Mouse (Mus musculus) ES-E14 (cell line): ENCODE results near the gene Pip4k2b. TPM values are rescaled to one million over a fixed set of nuclear protein-coding genes. Genes with fewer than 3 reads are reported as not detected.

Experiments used
- DNase-seq: peaks from one replicate; pipeline ENCODE4 v3.0.0-alpha.2; 2013; ENCODE audit warnings: low read depth, low spot score
- H3K27ac ChIP-seq: 2 replicates; pipeline ENCODE4 v1.5.1; 2012; ENCODE audit warnings: low read depth, mild to moderate bottlenecking, low read length, moderate library complexity, mixed read lengths; ENCODE audit not compliant: poor library complexity, insufficient read depth, severe bottlenecking
- H3K36me3 ChIP-seq: 2 replicates; pipeline ENCODE4 v1.6.1; 2012; ENCODE audit warnings: mild to moderate bottlenecking, low read length, moderate library complexity, mixed read lengths; ENCODE audit not compliant: control insufficient read depth, poor library complexity, insufficient read depth, severe bottlenecking
- H3K4me1 ChIP-seq, 2 experiments: fragments of 150-350 bp in 1 of 2; sonication (generic) in 1 of 2; 2 replicates each; pipeline ENCODE4 v1.6.1; 2012; ENCODE audit warnings: low read length in 2 of 2, mild to moderate bottlenecking in 1 of 2, mixed read lengths in 1 of 2; ENCODE audit not compliant: control insufficient read depth in 2 of 2, insufficient read depth in 2 of 2, poor library complexity in 1 of 2
- H3K4me3 ChIP-seq, 2 experiments: fragments of 150-350 bp in 1 of 2; sonication (generic) in 1 of 2; 2 replicates each; pipeline ENCODE4 v1.5.1; 2012; ENCODE audit warnings: low read length in 2 of 2, low read depth in 1 of 2, mild to moderate bottlenecking in 1 of 2, mixed read lengths in 1 of 2; ENCODE audit not compliant: insufficient read depth in 1 of 2, poor library complexity in 1 of 2, severe bottlenecking in 1 of 2
- H3K9ac ChIP-seq: 2 replicates; pipeline ENCODE4 v1.6.1; 2012; ENCODE audit warnings: low read depth, mild to moderate bottlenecking, low read length, mixed read lengths; ENCODE audit not compliant: poor library complexity, insufficient read depth, severe bottlenecking
- H3K9me3 ChIP-seq: fragments of 150-350 bp; sonication (generic); 2 replicates; pipeline ENCODE4 v1.6.1; 2012; ENCODE audit warnings: low read depth, mild to moderate bottlenecking, low read length; ENCODE audit not compliant: control insufficient read depth, insufficient read depth
- CHD2 ChIP-seq: IDR thresholded peaks from 2 replicates; pipeline ENCODE4 v1.6.1; 2014; ENCODE audit warnings: mild to moderate bottlenecking, low read depth, low read length, inconsistent platforms
- HCFC1 ChIP-seq: IDR thresholded peaks from 2 replicates; pipeline ENCODE4 v1.6.1; 2012; ENCODE audit warnings: low read length, inconsistent platforms, borderline replicate concordance; ENCODE audit not compliant: insufficient read depth
- MAFK ChIP-seq: IDR thresholded peaks from 2 replicates; pipeline ENCODE4 v1.6.1; 2014; ENCODE audit warnings: mild to moderate bottlenecking, low read depth, low read length, inconsistent platforms; ENCODE audit not compliant: insufficient read depth
- ZC3H11A ChIP-seq: IDR thresholded peaks from 2 replicates; pipeline ENCODE4 v1.6.1; 2012; ENCODE audit warnings: low read depth, mild to moderate bottlenecking, inconsistent platforms, low read length, borderline replicate concordance
- ZNF384 ChIP-seq: IDR thresholded peaks from 2 replicates; pipeline ENCODE4 v1.6.1; 2012; ENCODE audit warnings: low read depth, low read length, inconsistent platforms
- in situ Hi-C, 2 experiments: fragments of 600-800 bp; cut with MboI; formaldehyde crosslinking; loops; one replicate each; pipeline ENCODE4 v1.15.1; 2025; ENCODE audit warnings: low sequenced_read_pairs in 2 of 2, inconsistent platforms in 1 of 2; ENCODE audit not compliant: unreplicated experiment in 2 of 2
- total RNA-seq: library from RNA; depleted of rRNA; stranded (reverse); fragments of 300-350 nt; gene quantifications from 2 replicates; pipeline ENCODE4 v1.2.3, GENCODE M21; 2012

The Pip4k2b gene
- total RNA-seq, 1 experiment = 31.3 TPM

GRCm38 (mm10) chr11:97728311-97728710 is 16.2 kb downstream of the Pip4k2b start:
- H3K9me3 ChIP-seq = no peaks in the 10 kb centered on the region
- peaks cover 34% of the 10 kb centered on the region for H3K36me3 ChIP-seq
- DNase-seq = no peak
- H3K9ac ChIP-seq = no peak overlapping the region
- no peak overlapping the region for H3K4me3 ChIP-seq
- peaks cover 0 to 2% of the 10 kb centered on the region in 2 experiments; a peak in 1 of 4 replicates for H3K4me1 ChIP-seq
- in situ Hi-C loops = no loop called here
- TF ChIP-seq HCFC1 = no peak
- no peak for TF ChIP-seq ZNF384
- TF ChIP-seq MAFK = no peak
- no peak for TF ChIP-seq CHD2
- TF ChIP-seq ZC3H11A = no peak
- H3K27ac ChIP-seq = no peak overlapping the region

DNA sequence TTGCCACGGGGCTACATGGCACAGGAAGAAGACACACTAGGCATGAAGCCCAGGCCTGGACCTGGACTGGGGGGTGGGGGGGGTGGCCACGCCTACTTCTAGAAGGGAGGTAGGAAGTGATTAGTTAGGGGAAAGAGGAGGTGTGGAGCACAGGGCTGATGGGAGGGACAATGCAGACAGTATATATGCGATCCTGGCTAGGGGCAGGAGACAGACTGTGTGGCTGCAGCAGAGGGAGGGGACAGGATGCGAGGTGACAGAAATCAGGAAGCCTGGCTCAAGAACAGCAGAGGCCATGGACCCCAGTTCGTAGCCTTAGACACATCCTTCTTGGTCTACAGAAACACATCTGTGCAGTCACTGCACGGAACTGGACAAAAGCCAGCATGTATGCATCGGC is 20.8 kb downstream of the Pip4k2b start:
- TF ChIP-seq ZNF384 = no peak
- TF ChIP-seq CHD2 = no peak
- no peak for TF ChIP-seq MAFK
- TF ChIP-seq ZC3H11A = no peak
- no peak for TF ChIP-seq HCFC1
- no peaks in the 10 kb centered on the region for H3K4me1 ChIP-seq
- H3K9ac ChIP-seq = no peak overlapping the region
- no peak for DNase-seq
- H3K9me3 ChIP-seq = no peaks in the 10 kb centered on the region
- H3K36me3 ChIP-seq = peaks cover 59% of the 10 kb centered on the region
- in situ Hi-C loops = no loop called here
- H3K27ac ChIP-seq = no peak overlapping the region
- H3K4me3 ChIP-seq = no peak overlapping the region

GRCm38 (mm10) chr11:97721338-97721737 is 23.2 kb downstream of the Pip4k2b start:
- Histone ChIP-seq H3K9ac (no peak overlapping the region), H3K4me1 (peaks cover 0 to 6% of the 10 kb centered on the region in 2 experiments; a peak in 1 of 4 replicates), H3K36me3 (peaks cover 60% of the 10 kb centered on the region), H3K27ac (no peak overlapping the region), H3K9me3 (no peaks in the 10 kb centered on the region), H3K4me3 (no peak overlapping the region)
- no peak for DNase-seq
- no peak for TF ChIP-seq ZC3H11A
- no peak for TF ChIP-seq HCFC1
- TF ChIP-seq CHD2 = no peak
- no peak for TF ChIP-seq ZNF384
- no peak for TF ChIP-seq MAFK
- in situ Hi-C loops = no loop called here

DNA sequence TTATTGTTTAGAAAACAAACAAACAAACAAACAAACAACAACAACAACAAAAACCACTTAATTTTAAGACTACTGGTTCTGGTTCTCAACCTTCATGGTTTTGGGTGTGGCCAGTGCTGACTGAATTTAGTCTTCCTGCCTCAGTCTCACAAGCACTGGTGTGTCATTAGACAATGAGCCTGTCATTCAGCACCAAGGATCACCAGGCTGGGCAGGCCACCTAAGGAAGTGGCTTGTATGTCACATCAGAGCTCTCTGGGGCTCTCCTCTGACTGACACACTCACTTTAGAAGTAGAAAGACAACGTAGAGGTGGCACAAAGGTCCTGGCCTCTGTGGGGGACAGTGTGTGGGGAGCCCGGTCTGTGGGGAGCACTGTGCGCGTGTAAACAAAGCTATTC is 25.5 kb downstream of the Pip4k2b start:
- H3K4me3 ChIP-seq = no peak overlapping the region
- no peak for DNase-seq
- peaks cover 0 to 6% of the 10 kb centered on the region in 2 experiments; a peak in 1 of 4 replicates for H3K4me1 ChIP-seq
- in situ Hi-C loops = no loop called here
- H3K27ac ChIP-seq = no peak overlapping the region
- TF ChIP-seq HCFC1 (no peak), CHD2 (no peak), ZNF384 (no peak), MAFK (no peak), ZC3H11A (no peak)
- H3K9me3 ChIP-seq = no peaks in the 10 kb centered on the region
- H3K36me3 ChIP-seq = peaks cover 49% of the 10 kb centered on the region
- H3K9ac ChIP-seq = no peak overlapping the region

DNA sequence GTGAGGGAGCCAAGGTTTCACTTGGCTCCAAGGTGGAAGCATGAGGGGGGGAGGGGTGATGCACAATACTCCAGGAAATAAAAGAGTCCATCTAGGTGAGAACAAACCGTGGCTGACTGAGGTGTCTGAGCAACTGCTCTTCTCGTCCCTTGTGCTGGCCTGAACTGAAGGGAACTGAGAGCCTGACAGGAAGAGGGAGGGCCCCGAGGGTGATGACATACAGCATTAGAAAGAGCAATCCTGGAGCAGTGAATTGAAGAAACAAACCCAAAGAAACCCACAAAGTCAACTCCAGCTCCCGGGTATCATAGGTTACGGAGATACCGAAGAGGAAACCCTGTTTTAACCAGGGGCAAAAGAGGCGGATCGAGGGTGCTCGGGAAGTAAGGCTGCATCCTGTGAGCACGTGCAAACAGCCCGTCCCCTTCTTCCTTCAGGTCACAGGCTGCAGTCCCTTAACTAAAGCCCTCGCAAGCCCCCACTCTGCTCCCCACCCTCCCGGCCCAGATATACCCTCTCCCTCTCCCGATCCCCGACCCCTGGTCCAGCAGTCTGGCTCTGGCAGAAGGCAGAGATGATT is 26.1 kb downstream of the Pip4k2b start:
- H3K36me3 ChIP-seq = peaks cover 46% of the 10 kb centered on the region
- H3K9ac ChIP-seq = no peak overlapping the region
- H3K4me1 ChIP-seq = peaks cover 0 to 6% of the 10 kb centered on the region in 2 experiments; a peak in 1 of 4 replicates
- no peak overlapping the region for H3K27ac ChIP-seq
- DNase-seq = no peak
- H3K4me3 ChIP-seq = no peak overlapping the region
- H3K9me3 ChIP-seq = no peaks in the 10 kb centered on the region
- in situ Hi-C loops = no loop called here
- no peak for TF ChIP-seq MAFK
- TF ChIP-seq HCFC1 = no peak
